Mouse (Mus musculus): Measurements from ENCODE around the gene Tbc1d17.

DNA sequence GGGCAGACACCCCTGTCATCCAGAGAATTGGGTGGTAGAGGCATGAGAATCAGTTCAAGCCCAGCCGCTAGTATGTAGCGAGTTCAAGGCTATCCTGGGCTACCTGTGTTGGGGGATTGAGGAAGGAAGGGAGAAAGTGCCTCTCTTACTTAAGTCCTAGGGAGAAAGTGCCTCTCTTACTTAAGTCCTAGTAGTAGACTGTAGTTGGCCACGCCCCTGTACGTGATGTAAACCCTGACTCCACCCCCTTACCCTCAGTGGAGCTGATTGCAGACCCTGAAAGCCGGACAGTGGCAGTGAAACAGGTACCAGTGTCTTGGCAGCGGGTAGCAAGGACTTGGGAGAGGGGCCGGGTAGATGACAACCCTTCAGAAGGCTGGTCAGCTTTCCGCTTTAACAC lies 9.0 kb upstream of the Tbc1d17 start:
- TF ChIP-seq CTCF (IDR thresholded peaks at IDR 0.05; ENCODE audit: low read depth) (no peak), EP300 (IDR thresholded peaks at IDR 0.05; ENCODE audit: low read depth) (no peak)
